Mouse (Mus musculus) left cerebral cortex, adult 9 months (tissue): Measurements from ENCODE around the gene Klhl3.

Experiments
- DNase-seq, 2 experiments: peaks; one replicate each; pipeline ENCODE4 v3.0.0; 2022; ENCODE audit warnings: low spot score in 2 of 2

Klhl3 gene

DNA sequence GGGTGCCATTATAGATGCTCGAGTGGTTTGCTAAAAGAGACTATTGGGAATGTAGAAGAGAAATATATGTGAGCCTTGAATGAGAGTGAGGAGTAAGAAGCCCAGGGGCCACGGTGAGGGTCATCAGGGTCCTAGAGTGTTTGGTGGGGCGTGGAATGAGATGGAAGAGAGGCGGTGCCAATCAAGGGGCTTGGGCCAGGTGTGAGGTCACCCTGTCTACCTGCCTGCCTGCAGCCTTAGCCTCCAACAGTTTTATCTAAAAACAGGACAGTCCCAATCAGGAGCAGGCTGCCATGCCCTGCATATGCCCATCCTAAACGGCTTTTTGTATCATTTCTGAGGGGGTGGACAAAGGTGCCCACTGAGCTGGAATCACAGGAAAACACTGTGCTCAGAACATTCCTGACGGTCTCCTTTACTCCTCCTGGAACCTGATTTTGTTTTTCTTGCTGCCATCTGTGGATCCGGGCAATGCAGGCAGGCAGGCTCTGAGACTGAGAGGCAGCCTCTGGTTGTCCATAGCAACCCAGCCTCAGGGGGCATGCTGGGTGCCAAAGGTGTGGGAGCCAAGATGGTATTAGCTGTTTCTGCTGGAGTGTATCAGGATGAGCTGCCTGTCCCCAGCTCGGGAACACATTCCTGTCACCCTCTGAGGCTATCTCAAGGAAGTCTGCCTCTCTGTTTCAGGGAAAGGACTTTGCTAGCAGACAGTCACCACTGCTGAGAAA, 89.5 kb downstream of the Klhl3 start:
- peak in 1 of 2 experiments; percentile 26 for DNase-seq

DNA sequence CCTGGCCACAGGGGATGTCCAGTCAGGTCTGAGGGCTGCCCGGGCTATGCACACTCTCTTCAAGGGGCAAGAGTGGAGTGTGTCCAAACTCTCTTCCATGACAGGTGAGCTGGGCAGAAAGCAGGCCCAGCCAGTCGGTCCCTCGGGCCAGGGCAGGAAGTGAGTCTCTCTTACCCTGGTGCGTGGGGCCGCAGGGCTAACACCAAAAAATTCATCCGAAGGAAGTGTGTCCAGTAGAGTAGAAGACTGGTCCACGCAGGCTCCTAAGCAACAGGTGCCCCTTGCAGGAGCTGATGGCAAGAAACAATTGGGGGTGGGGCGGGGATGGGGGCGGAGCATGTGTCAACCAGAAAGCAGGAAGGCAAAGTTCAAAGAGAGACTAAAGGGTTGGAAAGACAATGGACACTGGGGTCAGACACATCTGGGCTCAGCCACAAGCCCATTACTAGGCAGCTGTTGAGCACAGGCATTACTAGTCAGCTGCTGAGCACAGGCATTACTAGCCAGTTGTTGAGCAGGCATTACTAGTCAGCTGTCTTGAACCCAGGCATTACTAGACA, 90.3 kb downstream of the Klhl3 start:
- DNase-seq: no peak

DNA sequence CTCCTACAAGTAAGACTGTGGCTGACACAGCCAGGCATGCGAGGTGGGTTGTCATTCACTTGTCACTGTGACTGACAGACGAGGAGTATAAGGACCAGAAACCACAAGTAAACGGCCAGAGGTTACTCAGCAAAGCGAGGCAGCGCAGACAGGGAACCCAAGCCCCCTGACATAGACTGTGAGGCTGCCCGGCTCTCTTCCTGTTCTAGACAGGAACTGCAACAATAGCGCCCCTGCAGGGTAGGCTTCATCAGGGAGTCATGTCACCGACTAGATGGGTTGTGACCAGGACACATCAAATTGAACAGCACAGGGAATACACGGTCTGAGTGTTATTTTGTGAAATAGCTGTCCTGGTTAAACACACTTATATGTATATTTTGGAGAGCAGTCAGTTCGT, 93.0 kb downstream of the Klhl3 start:
- no peak for DNase-seq

- no peak for DNase-seq
These were observed 96.1 kb downstream of the Klhl3 start for GRCm38 (mm10) chr13:58017298-58017697.

GRCm38 (mm10) chr13:58012067-58012925, 101.1 kb downstream of the Klhl3 start:
- peak in 1 of 2 experiments; percentile 69 for DNase-seq

GRCm38 (mm10) chr13:58011526-58011925, 101.9 kb downstream of the Klhl3 start:
- DNase-seq: no peak

DNA sequence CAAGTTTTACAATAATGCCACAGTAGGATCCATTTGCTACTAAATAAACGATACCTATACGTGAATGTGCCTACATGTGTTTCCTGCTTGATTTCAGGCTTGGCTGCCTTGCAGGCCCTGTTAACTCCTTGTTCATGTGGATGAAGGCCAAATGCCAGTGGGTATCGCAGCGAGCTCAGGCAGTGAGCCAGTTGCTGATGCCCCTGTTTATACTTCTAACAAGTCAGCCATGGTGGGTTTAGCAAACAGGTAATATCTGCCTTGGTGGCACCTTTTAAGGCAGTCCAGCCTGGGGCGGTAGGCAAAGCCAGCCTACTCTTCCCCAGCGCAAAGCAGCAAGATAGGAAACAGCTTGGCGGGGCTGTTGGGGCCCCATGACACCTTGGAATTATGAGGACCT, 103.0 kb downstream of the Klhl3 start:
- DNase-seq: no peak

- no peak for DNase-seq
These were observed 104.1 kb downstream of the Klhl3 start for GRCm38 (mm10) chr13:58009275-58009674.

DNA sequence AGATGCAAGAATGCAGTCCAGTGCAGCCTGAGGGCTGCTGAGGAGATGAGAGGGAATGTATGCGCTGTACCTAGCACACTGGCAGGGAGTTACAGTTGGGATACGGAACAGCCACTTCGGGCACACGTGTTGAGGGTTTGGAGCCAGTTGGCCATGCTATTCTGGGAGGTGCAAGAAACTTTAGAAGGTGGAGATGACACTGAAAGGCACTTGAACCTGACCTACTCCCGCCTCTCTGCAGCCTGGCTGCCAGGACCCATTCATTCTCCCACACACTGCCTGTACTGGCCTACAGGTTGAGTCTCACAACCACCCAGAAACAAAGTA, 105.4 kb downstream of the Klhl3 start:
- no peak for DNase-seq

- DNase-seq: no peak
These were observed 105.9 kb downstream of the Klhl3 start for GRCm38 (mm10) chr13:58007256-58008037.

DNA sequence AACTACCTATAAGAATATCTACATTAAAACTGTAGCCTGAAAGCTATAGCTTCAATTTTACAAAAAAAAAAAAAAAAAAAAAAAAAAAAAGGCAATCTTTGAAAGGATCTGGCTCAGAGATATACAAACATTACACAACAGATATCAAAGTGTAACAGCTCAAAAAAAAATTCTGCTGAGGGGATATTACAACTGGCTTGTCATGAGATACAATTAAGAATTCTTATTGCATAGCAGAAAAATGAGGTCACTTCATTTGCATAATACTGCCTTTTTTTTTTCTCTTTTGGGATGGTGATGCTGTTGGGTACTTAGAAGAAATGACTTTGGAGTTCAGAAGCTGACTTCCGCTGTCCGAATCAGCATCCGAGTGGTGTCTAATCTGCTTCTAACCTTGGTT, 111.6 kb downstream of the Klhl3 start:
- DNase-seq: no peak

DNA sequence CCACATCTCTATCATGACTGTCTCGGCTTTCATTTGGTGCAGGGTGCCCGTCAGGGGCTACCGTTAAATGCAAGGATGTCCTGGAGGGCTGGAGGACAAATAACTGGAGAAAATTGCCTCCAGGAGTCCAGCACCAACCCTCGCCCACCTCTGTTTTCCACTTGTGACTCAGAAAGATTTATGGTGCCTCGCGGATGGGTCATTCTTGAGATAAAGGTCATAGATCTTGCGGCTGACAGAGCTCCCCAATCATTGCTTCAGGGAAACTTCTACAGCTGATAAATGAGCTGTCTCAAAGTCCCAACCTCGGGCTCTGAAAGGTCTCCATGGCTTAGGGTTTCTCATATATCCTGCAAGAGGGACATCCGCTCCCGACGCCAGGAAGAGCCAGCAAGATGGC, 116.9 kb downstream of the Klhl3 start:
- no peak for DNase-seq

DNA sequence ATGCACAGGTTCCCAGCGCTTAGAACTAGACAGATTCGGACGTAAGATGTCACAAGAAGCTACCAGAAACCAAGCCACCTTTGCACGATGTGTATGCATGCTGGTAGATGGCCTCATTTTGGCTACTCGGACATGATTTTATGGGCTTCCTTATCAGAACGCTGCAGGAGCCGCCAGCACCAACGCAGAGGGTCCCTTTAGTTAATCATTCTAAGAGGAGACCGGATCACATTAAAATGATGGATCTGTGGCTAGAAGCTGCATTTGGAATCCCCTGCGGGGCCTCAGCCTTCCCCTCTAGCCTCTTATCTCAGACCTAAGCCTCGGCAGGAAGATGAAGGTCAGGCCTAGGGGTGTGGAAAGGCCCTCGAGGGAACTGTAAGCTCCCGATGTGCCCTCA, 117.5 kb downstream of the Klhl3 start:
- no peak for DNase-seq

GRCm38 (mm10) chr13:57984637-57985036, 128.8 kb downstream of the Klhl3 start:
- peak in 1 of 2 experiments; percentile 33 for DNase-seq

- no peak for DNase-seq
These were observed 129.2 kb downstream of the Klhl3 start for GRCm38 (mm10) chr13:57984163-57984562.

GRCm38 (mm10) chr13:57983330-57983729, 130.1 kb downstream of the Klhl3 start:
- DNase-seq: peak in 1 of 2 experiments; percentile 23

DNA sequence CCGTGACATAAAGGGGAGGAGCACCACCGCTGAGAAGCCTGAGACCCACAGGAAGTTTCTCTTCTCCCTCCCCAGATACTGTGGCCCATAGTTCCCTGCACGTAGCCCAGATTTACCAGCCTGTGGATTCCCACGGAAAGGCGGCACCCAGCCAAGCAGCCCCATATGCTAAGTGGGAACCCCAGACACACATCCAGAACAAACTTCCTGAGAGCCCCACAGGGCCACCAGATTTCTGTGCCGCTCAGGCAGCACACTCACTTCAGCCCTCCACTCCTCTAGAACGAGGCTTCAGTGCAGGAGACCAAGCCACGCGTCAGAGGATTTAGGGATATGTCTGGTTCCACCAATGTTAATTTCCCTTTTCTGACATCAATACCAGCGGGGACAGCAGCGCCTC, 130.5 kb downstream of the Klhl3 start:
- DNase-seq: peak in 1 of 2 experiments; percentile 54

- DNase-seq: no peak
These were observed 132.7 kb downstream of the Klhl3 start for GRCm38 (mm10) chr13:57980679-57981078.

GRCm38 (mm10) chr13:57980071-57980470, 133.3 kb downstream of the Klhl3 start:
- DNase-seq: no peak

GRCm38 (mm10) chr13:57978931-57979330, 134.5 kb downstream of the Klhl3 start:
- DNase-seq: no peak

- DNase-seq: no peak
These were observed 135.7 kb downstream of the Klhl3 start for GRCm38 (mm10) chr13:57977721-57978120.

DNA sequence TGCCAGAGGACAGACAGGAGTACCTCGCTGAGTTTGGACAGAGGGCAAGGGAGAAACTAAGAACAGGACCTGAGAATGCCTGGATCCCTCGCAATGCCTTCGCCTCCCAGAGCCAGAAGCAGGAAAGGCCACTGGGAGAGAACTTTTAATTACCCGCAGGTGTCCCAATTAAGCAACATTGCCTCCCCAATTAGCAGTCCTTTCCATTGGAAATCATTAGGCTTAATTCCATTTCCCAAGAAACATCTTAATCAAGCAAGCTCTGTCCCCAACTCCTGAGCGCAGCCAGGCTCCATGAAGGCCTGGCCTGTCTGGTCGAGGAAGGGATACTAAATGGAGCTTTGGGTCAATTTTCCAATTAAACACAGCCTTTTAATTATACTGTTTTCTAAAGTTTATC, 147.7 kb downstream of the Klhl3 start:
- DNase-seq: no peak
